Mouse (Mus musculus) brain, embryonic 18.5 days (tissue): ENCODE data around the gene Serping1.

Experiments
- DNase-seq: peaks from one replicate; pipeline ENCODE4 v3.0.0-alpha.2; 2012; ENCODE audit warnings: low read depth, low spot score

Gene Serping1

GRCm38 (mm10) chr2:84783315-84783714 is 8.1 kb upstream of the Serping1 start:
- DNase-seq = no peak

- no peak for DNase-seq
Observed at GRCm38 (mm10) chr2:84779210-84779609, 4.0 kb upstream of the Serping1 start.

DNA sequence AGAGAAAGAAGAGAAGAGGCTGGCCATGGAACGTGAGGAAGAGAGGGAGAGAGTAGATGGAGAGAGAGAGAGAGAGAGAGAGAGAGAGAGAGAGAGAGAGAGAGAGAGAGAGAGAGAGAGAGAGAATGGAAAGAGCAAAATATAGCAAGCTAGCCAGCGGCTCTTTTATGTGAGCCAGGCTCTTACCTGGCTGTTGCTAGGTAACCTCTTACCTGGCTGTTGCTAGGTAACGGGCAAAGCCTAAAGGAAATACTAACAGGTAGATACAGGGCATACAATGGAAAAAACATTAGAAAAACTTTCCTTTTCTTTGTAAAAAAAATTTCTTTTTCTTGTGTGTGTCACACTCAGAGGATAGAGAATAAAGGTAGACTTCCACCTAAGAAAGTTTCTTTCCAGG is 2.5 kb upstream of the Serping1 start:
- no peak for DNase-seq

DNA sequence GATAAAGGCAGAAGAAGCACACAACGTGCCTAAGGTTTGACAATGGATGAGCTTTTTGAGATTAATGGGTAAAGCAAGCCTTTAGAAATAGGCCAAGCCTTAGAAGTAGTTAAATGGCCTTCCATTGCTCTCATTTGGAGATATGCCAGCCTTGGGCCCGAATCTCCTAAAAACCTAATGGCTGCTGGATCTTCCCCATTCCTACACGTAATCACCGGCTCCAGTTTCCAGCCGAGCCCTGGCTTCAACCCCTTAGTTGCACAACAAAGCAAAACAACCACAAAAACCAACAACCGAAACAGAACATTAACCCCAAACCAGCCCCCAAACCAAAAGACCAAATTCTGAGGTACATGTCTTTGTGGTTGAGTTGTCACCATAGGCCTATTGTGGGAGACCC is 421 bp upstream of the Serping1 start:
- DNase-seq = no peak

- DNase-seq = no peak
Observed at GRCm38 (mm10) chr2:84774751-84775150, 493 bp downstream of the Serping1 start.

DNA sequence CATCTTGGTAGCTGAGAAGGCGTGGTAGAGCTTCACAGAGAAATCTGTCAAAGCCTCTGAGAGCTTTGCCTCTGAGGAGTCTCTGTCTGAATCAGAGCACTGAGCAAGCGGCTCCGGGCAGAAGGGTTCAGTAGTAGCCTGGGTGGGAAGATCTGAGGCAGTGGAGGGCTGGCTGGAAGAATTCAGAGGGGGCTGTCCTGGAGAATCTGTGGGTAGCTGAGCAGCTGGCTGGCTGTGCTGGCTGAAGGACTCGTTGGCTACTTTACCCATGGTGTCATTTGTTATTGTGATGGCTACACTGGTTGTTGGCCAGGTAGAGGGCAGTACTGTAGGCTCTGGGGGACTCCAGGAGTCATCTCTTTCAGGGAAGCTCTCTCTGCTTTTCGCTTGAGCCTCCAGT is 2.0 kb downstream of the Serping1 start:
- no peak for DNase-seq

DNA sequence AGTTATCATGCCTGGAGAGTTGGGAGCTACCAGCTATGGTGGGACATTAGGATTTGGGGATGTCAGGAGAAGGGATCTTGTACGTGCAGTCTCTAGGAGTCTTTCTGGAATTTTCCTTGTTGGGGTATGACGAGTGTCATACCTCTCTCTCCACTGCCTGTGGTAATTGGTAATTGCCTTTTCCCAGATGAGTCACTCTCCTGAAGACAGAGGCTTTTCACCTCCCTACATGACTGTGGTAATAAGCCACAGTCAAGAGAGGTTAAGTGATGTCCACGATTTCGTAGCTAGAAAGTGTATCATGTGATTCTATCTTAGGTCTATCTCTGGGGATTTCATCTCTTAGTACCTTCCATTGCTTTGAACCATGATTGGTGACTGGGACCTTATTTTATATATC is 2.8 kb downstream of the Serping1 start:
- DNase-seq = no peak

DNA sequence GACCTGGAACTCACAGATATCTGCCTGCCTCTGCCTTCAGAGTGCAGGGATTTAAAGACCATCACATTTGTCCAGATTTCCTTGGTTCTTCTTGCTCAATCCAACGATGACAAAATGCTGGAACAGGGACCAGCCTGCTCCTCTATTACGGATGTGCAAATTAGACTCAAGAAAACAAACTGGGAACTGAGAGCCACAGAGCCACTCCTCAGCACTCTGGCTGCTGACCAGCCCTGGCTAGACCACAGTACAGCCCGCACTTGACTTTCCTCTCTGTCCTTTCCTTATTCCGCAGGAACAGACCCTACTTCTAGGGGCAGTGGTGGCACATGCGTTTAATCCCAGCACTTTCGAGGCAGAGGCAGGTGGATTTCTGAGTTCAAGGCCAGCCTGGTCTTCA is 4.7 kb downstream of the Serping1 start:
- no peak for DNase-seq

DNA sequence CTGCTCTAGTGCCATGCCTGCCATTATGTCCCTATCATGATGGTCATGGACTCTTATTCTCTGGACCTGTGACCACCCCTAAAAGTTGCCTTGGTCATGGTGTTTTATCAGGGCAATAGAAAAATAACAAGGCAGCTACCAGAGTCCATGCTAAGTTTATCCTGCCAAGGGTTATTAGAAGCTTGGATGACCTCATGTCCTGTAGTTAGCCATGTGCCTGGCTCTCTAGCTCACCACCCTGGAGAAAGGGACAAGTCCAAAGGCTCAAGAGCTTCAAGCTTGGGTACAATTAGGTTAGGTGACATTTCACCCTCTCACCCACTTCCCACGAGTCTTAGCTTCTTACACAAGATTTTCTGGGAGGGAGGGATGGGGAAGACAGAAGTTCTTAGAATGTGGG is 12.4 kb downstream of the Serping1 start:
- DNase-seq = no peak

- DNase-seq = no peak
Observed at GRCm38 (mm10) chr2:84762295-84762694, 12.9 kb downstream of the Serping1 start.

DNA sequence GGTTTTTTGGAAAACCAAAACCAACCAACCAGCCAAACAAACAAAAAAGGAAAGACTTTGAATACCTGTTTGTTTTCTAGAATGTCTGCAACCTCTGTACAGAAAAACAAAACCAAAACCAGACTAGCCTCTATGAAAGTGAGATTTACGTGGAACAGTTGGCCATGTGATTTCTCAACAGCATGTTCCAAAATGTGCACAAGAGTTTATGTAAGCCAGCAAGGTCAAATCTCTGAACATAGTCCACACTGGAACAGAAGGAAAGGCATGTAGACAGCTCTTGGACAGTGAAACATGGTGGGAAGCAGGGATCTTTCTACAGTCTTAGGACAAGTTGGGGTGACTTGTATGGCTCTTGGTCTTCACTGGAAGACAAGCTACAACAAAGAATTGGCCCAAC is 13.4 kb downstream of the Serping1 start:
- DNase-seq = no peak

GRCm38 (mm10) chr2:84761309-84761708 is 13.9 kb downstream of the Serping1 start:
- DNase-seq = no peak

DNA sequence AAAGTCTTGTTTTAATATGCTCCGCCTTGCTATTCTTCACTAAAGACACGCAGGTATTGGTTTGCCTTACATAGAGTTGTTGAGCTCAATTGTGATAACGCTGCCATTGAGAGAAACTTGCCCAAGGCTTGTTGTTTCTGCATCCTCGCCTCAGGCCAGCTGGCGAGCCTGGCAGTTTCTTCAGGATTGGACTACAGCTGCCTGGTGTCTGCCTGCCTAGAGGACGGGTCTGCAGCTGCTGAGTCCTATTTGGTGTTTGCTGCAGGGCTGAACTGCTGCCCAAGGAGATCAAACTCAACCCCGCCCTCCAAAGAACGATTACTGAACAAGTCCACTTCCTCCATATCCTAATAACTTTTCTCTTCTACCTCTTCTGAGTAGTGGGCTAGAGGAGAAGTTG is 14.5 kb downstream of the Serping1 start:
- DNase-seq = no peak

DNA sequence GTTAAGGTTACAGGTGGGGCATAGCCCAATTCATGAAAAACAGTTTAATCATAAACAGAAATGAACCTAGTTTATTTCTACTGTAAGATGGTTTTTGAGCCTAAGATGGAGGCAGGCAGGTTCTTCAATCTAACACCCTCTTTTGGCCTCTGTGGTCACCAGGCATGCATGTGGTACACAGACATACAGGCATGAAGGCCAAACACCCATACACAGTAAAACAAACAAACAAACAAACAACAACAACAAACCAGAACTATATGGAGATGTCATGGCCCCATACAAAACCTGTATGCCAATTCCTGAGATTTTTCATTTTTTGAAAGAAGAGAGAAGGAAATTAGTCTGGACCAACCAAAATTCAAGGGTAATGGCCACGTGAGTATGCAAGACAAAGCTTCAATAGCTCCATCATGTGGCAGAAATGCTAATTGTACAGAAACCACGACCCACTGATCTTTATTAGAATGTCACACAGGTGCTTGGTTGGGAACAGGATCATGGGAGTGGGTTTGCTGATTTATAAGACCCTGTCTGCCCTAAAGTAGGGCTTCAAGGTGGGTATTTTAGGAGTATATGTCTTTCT is 16.6 kb downstream of the Serping1 start:
- no peak for DNase-seq

- DNase-seq = no peak
Observed at GRCm38 (mm10) chr2:84757026-84757682, 18.1 kb downstream of the Serping1 start.

- DNase-seq = no peak
Observed at GRCm38 (mm10) chr2:84756245-84756644, 19.0 kb downstream of the Serping1 start.

- DNase-seq = no peak
Observed at GRCm38 (mm10) chr2:84750115-84750514, 25.1 kb downstream of the Serping1 start.

- no peak for DNase-seq
Observed at GRCm38 (mm10) chr2:84744126-84744525, 31.1 kb downstream of the Serping1 start.

DNA sequence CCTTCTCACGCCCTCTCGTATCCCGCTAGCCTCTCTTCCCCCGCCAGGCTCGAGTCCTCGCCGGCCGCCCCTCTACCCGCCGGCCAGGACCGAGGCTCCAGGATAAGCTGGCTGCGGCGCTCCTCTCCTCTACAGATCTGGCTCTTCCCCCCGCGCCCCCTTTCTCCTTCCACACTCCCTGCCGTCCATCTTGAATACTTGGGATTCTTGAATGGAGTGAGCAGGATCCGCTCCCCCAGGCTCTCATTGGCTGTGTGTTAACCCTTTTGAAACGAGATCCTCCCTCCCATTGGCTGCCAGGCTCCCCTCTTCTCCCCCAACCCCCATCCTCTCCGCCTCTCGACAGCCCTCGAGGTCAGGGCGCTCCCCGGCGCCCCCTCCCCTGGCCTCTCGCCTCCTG is 31.7 kb downstream of the Serping1 start, which contains the start of gene Gm19426:
TSS of gene Gm19426 (minus strand) at position 95 of the 400 bp plus-strand sequence.
- DNase-seq = peak; percentile 89

DNA sequence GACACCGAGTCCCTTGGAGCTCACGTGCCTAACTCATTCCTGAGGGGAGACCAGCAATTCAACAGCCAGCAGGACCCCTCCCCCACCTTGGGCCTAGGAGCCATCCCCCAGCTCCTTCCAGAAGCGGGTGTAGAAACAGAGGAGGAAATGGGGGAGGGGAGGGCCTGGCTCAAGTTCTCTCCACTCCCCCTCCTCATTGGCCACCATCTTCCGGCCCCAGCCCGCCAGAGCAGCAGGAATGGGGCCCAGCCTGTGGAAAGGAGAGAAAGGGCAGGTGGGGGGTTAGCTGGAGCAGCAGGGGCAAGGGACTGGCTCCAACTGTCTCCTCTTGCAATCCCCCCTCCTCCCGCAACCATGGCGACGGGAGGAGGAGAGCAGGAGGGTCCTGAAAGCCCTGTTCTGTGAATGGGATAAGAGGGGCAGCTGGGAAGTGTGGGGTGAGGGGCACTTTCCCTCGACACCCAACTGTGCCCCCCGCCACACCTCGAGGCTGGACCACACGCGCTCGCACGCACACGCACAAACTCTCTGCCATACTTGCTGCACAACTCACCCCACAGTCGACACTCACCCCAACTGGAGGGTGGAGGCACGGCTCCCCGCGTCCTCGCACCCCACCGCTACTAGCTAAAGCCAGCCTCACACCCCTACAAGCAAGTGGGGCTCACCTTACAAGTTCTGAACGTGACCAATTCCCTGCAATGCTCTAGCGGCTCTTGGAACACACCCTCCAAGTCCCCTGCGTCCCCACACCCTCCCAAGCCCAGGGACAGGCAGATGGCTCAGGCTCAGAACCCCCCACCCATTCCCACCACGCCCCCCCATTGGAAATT is 32.6 kb downstream of the Serping1 start:
- DNase-seq = no peak

- no peak for DNase-seq
Observed at GRCm38 (mm10) chr2:84741841-84742450, 33.3 kb downstream of the Serping1 start.

DNA sequence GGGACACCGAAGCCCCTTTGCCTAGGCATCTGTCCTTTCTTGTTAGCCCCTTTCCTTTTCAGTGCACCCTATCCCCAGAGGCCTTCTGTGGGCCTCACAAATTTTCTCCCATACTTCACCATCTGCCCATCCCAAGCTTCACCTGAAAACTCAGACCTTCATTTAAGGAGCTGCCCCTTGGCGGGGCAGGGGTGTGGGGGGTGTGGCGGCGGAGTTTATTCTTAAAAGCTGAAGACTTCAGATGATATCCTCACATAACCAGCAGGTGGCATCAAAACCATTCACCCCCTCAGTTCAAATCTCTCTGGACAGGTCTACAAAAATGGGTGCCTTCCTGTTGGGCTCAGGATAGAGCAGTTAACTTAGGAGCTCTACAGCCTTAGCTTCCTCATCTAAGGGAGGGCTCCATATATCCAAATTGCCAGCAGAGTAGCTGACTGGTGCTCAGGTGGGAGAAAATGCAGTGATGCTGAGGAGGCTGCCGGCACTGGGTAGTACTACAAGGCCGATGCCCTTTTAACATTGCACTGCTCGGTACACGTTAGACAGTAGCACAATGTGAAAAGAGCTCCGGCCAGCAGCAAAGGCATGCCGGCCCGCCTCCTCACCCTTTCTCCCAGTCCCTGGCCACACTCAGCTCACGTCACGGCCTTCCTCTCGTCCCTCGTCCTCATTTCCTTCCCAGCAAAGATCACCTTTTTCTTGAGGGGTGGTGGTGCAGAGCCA is 34.5 kb downstream of the Serping1 start:
- DNase-seq = no peak
